Mouse (Mus musculus) heart, adult 2 months (tissue): ENCODE data around the gene Cep41.

Experiments
- CTCF ChIP-seq: fragments of 200-600 bp; IDR thresholded peaks from 2 replicates; pipeline ENCODE4 v1.8.1; 2022; ENCODE audit warnings: antibody characterized with exemption, mild to moderate bottlenecking, moderate library complexity
- EP300 ChIP-seq: fragments of 200-500 bp; IDR thresholded peaks from 2 replicates; pipeline ENCODE4 v1.6.1; 2011; ENCODE audit warnings: low read depth, low read length, control low read depth; ENCODE audit not compliant: insufficient read depth
- POLR2A ChIP-seq: fragments of 200-500 bp; IDR thresholded peaks from 2 replicates; pipeline ENCODE4 v1.6.1; 2011; ENCODE audit warnings: mild to moderate bottlenecking, low read depth, low read length, control low read depth; ENCODE audit not compliant: insufficient read depth

- TF ChIP-seq CTCF = no peak
- no peak for TF ChIP-seq EP300
- no peak for TF ChIP-seq POLR2A
Measured at GRCm38 (mm10) chr6:30714891-30715471, 21.4 kb upstream of the Cep41 start.
